Mouse (Mus musculus) kidney, postnatal 36 days (tissue): ENCODE results near the gene Lbp.

Source experiments
- DNase-seq, 2 experiments: peaks; one replicate each; pipeline ENCODE4 v3.0.0; 2021 to 2022; ENCODE audit warnings: mixed read lengths in 2 of 2

Gene Lbp

DNA sequence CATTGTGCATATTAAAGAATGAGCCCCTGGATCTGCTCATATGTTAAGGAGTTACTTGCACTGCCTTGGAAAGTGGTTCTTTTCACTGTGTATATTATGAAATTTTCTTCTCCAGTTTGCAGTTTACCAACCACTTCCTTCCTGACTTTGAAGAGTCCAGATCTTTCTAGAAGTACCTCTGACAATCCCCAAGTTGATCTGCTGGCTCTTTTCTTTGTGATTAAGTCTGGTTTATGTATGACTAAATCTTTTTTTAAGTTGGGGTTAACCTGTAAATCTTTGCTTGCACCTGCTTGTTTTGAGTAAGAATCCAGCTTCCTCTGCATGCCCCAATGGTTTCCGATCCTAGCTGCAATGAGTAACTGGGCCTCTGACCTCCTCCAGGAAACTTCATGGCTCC, 6.8 kb downstream of the Lbp start:
- peak in 1 of 2 experiments; percentile 25 for DNase-seq

DNA sequence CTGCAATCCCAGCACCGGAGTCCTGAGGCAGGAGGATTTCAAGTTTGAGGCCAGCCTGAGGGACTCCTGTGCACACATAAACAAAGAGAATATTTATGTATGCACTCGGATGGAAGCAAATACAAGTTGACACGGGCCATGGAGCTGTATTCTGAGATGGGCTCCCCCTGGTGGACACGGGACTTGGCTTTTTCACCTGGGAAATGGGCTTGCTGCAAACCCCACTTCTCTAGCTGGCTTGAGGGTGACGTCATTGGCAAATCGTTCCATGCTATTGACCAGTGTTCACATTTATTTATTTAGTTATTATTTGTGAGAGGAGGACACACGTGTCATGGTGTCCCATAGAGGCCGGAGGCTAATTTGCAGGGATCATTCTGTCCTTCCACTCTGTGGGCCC, 10.1 kb downstream of the Lbp start:
- DNase-seq: peak; percentile 9 to 57

DNA sequence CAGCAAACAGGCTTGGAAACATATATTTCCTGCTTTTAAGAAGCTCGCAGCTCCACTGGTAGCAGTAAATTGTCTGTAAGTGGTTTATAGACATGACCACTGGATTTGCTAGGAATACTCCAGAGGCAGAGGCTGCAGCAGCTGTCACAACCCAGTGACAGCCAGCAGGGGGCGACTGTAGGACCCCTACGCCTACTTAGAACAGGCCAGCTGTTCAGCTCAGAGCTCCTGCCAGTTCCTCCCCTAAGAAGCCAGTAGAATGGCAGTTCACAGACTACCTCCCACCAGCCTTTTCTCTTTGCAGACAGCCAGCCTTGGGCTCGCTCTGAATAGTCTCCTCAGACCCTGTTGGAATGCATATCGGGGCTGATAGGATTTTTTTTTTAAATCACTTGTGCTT, 10.7 kb downstream of the Lbp start:
- DNase-seq: peak; percentile 37 to 73

DNA sequence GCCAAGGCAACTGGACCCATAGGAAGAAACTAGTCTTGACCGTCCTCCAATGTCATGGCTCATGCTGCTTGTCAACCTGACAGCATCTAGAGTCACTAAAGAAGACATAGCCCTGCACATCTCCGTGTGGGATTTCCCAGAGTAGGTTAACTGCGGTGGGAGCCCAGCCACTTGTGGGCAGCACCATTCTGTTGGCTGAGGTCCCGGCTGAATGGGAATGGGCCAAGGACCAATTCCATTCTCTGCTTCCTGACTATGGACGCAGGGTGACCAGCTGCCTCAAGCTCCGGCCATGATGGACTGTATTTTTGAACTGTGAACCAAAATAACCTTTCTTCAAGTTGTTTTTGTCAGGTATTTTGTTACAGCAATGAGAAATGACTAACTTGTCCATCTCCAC, 15.3 kb downstream of the Lbp start:
- no peak for DNase-seq

GRCm38 (mm10) chr2:158322845-158323244, 16.6 kb downstream of the Lbp start:
- no peak for DNase-seq

DNA sequence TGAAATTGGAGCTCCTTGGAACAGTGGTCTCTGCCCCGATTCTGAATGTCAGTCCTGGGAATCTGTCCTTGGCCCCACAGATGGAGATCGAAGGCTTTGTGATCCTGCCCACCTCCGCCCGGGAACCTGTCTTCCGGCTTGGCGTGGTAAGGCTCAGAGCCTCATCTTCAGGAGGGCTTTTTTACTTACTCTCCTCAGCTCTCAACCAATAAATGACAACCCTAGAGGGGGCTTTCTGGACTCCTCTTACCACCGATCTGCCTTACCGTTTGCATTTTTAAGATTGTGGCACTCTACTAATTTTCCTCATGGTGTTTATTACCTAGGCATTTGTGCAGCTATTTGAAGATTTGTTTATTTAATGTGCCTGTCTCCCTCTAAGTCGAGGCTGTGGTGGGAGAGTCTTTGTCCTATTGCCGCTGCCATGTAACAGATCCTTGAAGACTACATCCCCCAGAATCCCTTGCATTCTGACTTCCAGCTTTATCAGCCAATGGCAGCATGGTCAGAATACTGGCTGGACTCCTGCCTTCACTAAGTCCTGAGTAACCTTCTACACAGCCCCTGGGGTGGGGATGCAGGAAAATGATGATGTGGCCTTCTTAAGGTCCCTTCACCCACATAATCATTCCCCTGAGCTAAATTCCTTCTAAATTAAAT, 18.4 kb downstream of the Lbp start:
- peak; percentile 25 to 40 for DNase-seq

GRCm38 (mm10) chr2:158325609-158326008, 19.3 kb downstream of the Lbp start:
- no peak for DNase-seq

DNA sequence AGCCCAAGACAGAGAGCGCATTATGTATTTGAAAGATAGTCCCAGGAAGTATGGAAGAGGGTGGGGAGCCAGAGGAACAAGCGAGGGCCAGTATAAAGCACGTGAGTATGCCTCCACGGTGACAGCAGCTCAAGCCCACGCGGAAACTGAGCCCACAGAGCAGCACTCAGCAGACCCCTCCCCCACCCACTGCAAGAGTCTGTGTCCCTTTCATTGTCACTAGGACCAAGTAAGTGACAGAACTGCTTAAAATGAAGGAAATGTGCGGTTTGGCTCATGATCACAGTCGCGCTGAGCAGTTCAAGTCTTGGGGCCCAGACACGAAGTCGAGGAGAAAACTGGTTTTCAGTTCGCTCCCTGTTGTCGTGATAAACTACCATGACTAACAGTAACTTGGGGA, 28.1 kb downstream of the Lbp start:
- DNase-seq: no peak

- no peak for DNase-seq
Observed at GRCm38 (mm10) chr2:158337698-158338097, 31.4 kb downstream of the Lbp start.

DNA sequence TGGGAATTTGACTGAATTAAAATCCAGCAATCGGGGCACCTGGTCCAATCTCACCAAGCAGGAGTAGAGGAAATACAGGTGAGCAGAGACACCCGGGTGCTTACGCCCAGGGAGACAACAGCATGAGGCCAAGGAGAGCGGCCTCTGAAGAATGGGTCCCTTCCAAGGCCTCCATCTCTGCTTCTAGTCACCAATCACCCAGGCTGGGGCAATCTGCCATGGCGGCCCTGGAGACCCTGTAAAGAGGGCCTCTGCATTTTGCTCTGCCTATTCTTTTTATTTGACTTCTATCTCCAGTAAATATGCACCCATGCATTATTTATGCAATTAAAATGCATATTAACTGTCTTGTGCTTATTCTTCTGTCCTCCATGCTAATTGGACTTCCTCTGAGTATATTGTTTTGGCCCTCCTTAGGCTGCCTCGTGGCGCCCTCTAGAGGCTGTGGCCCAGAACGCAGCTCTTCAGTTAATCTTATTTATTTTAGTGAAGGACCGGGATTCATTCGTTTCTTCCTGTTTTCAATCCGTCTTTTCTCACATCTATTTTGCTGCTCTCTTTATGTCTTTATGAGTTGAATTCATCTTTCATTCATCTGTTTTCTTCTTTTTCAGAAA, 33.8 kb downstream of the Lbp start:
- DNase-seq: peak; percentile 32 to 77

DNA sequence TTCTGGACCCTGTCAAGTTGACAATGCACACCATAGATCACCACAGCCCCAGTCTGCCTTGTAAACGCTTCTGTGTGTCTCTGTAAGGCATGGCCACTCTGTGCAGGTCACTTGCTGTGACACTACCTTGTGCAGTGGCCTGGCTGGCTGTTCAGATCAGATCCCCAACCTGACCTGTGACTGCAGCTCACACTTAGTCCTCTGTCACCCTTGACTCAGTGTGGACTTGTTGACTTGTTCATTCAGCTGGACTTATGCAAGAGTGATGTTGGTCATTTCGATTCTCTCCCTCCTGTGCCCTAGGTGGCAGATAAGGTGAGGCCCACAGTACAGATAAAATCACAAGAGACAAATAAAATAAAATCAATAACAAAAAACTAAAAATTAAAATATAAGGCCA, 35.0 kb downstream of the Lbp start:
- DNase-seq: no peak

DNA sequence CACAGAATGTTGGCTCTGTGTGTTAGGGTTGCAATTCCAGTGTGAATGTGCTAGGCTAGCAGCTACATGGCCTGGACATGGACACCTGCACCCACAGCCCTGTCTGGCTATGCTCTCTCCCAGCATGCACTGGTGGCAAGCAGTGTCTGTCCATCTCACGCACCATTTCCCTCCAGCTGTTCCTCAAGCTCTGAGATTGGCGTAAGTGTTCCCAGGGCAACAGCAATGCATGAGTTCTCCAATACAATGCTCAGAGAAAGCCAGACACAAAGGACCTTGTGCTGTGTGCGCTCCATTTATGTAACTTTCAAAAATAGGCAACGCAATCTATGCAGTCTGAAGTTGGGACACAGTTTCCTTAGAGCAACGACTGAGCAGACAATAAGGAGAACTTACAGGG, 37.2 kb downstream of the Lbp start:
- no peak for DNase-seq

DNA sequence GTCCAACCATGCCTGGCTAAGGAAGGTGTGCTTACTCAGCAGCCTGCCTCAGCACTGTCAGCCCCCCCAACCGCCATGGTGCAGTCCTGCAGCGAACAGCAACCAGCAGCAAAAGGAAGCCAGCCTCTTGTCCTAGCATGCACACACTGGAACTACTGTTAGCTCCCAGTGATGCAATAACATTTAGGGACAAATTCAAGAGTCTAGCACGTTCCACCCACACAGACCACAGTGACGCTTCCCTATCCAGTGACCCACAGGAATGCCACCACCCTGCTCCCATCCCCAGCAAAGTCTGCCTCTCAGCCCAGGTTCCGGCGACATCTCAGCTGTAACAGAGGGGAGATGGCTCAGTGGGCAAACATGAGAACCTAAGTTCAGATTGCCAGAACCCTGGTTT, 40.2 kb downstream of the Lbp start:
- no peak for DNase-seq

GRCm38 (mm10) chr2:158347868-158348267, 41.6 kb downstream of the Lbp start:
- peak; percentile 61 to 86 for DNase-seq

DNA sequence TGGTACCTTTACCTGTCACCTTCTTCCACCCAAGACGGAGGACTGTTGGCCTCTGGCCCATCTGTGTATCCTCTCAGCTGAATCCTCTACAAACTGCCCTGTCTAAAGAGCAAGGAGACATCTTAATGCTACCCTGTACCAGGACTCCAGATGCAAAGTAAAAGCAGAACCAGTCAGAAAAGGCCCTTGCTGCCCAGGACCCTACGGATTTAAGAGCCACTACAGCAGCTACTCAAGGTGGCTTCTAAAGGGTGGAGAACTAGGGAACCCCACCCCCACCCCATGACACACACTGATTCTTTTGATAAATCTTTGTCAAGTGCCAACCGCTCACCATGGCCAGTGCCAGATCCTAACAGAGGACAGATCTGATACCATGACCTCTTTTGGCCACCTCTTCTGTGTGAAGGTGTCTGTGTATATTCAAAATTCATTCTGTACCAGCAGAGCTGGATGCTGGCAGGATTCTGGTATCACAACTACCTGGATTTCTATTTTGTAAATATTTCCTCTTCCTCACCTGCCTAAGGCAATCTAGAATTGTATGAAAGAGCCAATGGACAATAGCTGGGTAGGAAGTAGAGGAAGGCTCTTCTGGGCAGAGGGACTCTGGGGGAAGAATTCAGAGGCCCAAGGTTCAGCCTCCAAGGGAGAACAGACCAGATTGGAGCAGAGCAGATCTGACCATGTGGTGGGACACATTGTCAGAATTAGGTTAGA, 46.7 kb downstream of the Lbp start:
- DNase-seq: no peak

DNA sequence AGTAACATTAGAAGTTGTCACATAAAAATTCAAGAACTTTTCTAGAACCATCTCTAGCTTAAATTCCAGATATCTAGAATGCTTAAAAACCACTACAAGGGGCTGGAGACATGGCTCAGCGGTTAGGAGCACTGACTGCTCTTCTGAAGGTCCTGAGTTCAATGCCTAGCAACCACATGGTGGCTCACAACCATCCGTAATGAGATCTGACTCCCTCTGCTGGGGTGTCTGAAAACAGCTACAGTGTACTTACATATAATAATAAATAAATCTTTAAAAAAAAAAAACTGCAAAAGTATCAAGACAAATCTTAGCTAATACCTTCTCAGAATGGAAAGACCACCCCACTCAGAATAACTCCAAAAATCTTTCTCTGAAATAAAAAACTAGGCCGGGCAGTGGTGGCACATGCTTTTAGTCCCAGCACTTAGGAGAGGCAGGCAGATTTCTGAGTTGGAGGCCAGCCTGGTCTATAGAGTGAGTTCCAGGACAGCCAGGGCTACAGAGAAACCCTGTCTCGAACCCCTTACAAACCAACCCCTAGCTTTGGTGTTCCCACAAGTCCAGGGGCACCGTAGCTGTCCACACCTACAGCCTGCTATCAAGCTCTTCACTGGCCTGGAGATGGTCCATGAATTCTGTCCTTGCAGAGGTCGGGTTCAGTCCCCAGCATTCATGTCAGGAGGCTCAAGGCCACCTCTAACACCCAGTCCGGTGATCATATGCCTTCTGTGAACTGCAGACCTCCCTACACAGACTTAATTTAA, 48.2 kb downstream of the Lbp start:
- no peak for DNase-seq

DNA sequence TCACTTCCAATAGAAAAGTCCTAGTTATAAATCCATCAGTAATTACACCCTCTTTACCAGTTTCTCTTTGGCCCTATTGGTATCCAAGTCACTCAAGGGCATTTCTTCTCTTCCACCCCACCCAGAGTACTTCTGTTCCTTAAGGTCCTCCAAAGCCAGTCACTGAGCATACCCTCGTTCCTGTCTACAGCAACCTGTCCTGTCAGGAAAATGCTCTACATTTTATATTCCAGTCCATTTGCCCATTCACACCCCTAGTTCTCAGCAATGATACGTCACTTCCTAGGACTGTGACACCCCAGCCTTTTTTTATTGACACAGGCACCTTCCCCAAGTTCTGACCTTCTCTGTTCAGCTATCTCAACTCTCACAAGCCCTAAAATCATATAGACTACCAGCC, 48.9 kb downstream of the Lbp start:
- DNase-seq: no peak

- no peak for DNase-seq
Observed at GRCm38 (mm10) chr2:158356121-158356520, 49.8 kb downstream of the Lbp start.

DNA sequence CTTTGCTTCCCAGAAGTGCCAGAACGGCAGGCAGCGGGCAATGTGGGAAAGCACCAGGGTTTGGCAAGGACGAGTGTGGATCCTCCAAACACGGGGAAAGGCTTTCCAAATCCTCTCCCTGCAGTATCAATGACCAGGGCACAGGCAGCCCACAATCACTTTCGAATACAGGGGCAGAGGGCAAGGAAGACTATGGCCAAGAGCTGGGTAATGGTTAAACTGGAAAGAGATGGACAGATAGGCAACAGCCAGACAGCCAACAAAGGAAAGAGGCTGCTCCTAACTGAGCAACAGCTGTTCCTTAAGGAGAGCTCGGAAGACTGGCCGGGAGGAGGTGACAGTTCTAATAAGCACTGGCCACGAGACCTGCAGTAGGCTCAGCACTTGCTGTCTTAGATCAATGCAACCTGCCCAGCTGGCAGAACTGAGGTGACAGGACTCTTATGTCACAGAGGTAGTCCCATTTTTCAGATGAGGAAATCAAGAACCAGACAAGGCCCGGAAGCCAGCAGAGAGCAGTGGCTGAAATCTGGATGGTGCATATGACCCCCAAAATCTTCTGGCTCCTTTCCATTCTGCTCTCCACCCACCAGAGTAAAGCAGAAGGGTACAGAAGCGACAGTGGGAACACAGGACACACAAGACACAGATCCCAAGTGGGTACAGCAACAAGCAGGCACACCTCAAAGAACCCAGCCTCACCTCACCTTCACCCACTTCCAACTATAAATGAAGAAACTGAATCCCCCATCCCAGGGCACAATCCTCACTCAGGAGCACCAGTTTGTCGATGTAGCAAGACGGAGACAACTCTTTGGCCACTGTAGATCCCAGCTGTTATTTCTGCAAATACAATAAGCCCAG, 53.7 kb downstream of the Lbp start:
- peak; percentile 37 to 62 for DNase-seq

GRCm38 (mm10) chr2:158360873-158361677, 54.8 kb downstream of the Lbp start:
- DNase-seq: peak; percentile 87 to 93

GRCm38 (mm10) chr2:158361678-158362320, 55.5 kb downstream of the Lbp start:
- no peak for DNase-seq
